Mouse (Mus musculus): ENCODE data around the gene Tnfsf14.

DNA sequence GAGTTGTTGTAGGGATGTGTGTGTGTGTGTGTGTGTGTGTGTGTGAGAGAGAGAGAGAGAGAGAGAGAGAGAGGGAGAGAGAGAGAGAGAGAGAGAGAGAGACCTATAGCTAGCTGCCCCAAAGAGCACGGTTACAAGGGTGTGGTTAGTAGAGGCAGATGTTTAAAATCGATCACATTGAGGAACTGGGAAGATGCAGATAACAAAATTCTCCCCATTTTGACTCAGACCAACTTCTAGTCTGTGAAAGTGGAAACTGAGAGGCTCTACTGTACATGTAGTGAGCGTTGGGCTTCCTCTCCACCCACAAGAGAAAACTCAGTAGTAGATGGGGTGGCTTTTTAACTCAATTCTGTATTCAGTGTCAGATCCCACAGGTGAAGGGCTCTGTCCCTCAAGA lies 54.3 kb downstream of the Tnfsf14 start:
- no peak for TF ChIP-seq CTCF (IDR thresholded peaks at IDR 0.05; ENCODE audit: borderline replicate concordance, control insufficient read depth, extremely low read depth, insufficient read depth, low read length, poor library complexity)
- no peak for TF ChIP-seq POLR2A (IDR thresholded peaks at IDR 0.05; ENCODE audit: control insufficient read depth, extremely low read depth, insufficient read depth, low read length, poor library complexity)

Measured in thymus, adult 2 months (tissue).